Comparison of ENCODE assay signal across 8 mouse cellular contexts in the genomic region with DNA sequence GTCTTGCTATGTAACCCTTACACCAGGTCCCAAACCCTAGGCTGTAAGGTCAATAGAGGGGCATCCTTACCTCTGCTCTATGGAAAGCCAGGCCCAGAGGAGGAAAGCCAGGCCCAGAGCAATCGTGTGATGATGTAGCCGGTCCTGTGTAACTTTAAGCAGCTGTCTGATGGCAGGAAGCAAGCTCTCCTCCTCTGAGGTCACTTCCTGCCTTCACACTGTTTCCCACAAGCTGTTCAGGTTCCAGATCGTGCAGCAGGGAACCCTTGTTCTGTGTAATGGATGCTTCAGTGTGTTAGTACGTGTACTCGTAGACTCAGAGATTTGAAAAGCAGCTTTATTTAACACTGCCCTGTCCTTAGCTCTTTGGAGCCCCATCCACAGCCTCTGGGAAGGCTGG. TPM values are rescaled to one million over a fixed set of nuclear protein-coding genes. Genes with fewer than 3 reads are reported as not detected.
DNase-seq lines count a peak whose midpoint lies in the region; ATAC-seq lines count a peak whose summit lies in the region.

No protein-coding gene starts in this region.

- H3K27ac ChIP-seq in brown adipose tissue, adult 24 weeks (replicated peaks; ENCODE audit: low read depth, low read length), result peak overlapping the region; percentile 39

- peak overlapping the region; percentile 42 for H3K4me3 ChIP-seq in erythroblast, embryonic 14.5 days (replicated peaks)
- no peak overlapping the region; the same call in 1 of the 2 replicates for H3K4me3 ChIP-seq in brown adipose tissue, adult 24 weeks (ENCODE audit: insufficient read depth, low read depth, low read length)
- peak overlapping the region; percentile 86 for H3K4me3 ChIP-seq in megakaryocyte, embryonic 14.5 days (replicated peaks)

- no peak for ATAC-seq in erythroblast, adult 5-6 weeks (replicated peaks; ENCODE audit: low FRiP score, poor library complexity, severe bottlenecking)
- ATAC-seq in inflammation-experienced regulatory T-cells, adult 6 months, result peak; percentile 96
- no peak for ATAC-seq in monocyte, adult 5-6 weeks (replicated peaks; ENCODE audit: insufficient number of reproducible peaks, low FRiP score, low TSS enrichment, poor library complexity, severe bottlenecking)

- H3K36me3 ChIP-seq in erythroblast, embryonic 14.5 days (ENCODE audit: control insufficient read depth), result no peaks in the 10 kb centered on the region
- no peaks in the 10 kb centered on the region for H3K36me3 ChIP-seq in megakaryocyte, embryonic 14.5 days (replicated peaks; ENCODE audit: low read length)

- no peak for DNase-seq in left cerebral cortex, adult 9 months (ENCODE audit: low spot score in 2 of 2)
- DNase-seq in testis, postnatal 14 days (ENCODE audit: low spot score), result no peak

- H3K27me3 ChIP-seq in erythroblast, embryonic 14.5 days (ENCODE audit: control insufficient read depth), result no peaks in the 10 kb centered on the region
- H3K27me3 ChIP-seq in megakaryocyte, embryonic 14.5 days (replicated peaks), result no peaks in the 10 kb centered on the region

- H3K4me1 ChIP-seq in erythroblast, embryonic 14.5 days (ENCODE audit: control insufficient read depth), result peaks cover 54% of the 10 kb centered on the region
- H3K4me1 ChIP-seq in brown adipose tissue, adult 24 weeks (ENCODE audit: control insufficient read depth, insufficient read depth, insufficient read length, low read length), result peaks cover 3% of the 10 kb centered on the region; the same call in 1 of the 2 replicates
- H3K4me1 ChIP-seq in megakaryocyte, embryonic 14.5 days, result peaks cover 82% of the 10 kb centered on the region

- H3K9me3 ChIP-seq in erythroblast, embryonic 14.5 days (ENCODE audit: control insufficient read depth, low read length), result no peaks in the 10 kb centered on the region
- 0 out of 2 replicates have a peak, but pooled peaks cover 5% of the 10 kb centered on the region for H3K9me3 ChIP-seq in megakaryocyte, embryonic 14.5 days

RNA-seq across cellular contexts. Expression of gene Smyd2, which starts 55.1 kb away (rescaled TPM):
- 0.21 and 0.27 TPM in 2 replicates for polyA plus RNA-seq in erythroblast, embryonic 14.5 days (2012)
- 12.1 and 19.4 TPM in 2 replicates for total RNA-seq in erythroblast, adult 5-6 weeks (2015; ENCODE audit: low replicate concordance)
- 6.6 and 17.6 TPM in 2 replicates for total RNA-seq in erythroblast, adult 5-6 weeks (2017; ENCODE audit: low replicate concordance)
- polyA plus RNA-seq in brown adipose tissue, adult 24 weeks (2012; ENCODE audit: insufficient read depth, insufficient read length, missing spikeins), result 21.8 and 22.6 TPM in 2 replicates
- polyA plus RNA-seq in inflammation-experienced regulatory T-cells, adult 6 months (2017; shearing (Covaris generic)), result 10 to 100 TPM in 2 of 3 experiments, 1 to 10 TPM in 1; 4.9 to 14.0 (median 11.7) TPM
- polyA plus RNA-seq in megakaryocyte, embryonic 14.5 days (2012; ENCODE audit: insufficient read depth, low replicate concordance), result 8.2 and 15.2 TPM in 2 replicates
- 0.76 to 3.5 TPM (median 0.96 TPM) in 3 replicates for total RNA-seq in monocyte, adult 5-6 weeks (2017)
